Comparison of ENCODE assay signal across 9 mouse cellular contexts in genomic region chr13:52903767-52904166, GRCm38 (mm10). TPM values are rescaled to one million over a fixed set of nuclear protein-coding genes. Genes with fewer than 3 reads are reported as not detected.
DNase-seq lines count a peak whose midpoint lies in the region; ATAC-seq and TF ChIP-seq lines count a peak whose summit lies in the region.
"Had no signal": no experiment of that assay in that cellular context is flagged by ENCODE, and none has a peak within 500 bp of the region (broad histone marks: within the 10 kb centered on the region; RNA-seq: fewer than 3 reads in every experiment).

No protein-coding gene starts in this region.

- H3K4me1 ChIP-seq in hindbrain, embryonic 14.5 days (replicated peaks; ENCODE audit: control insufficient read depth, insufficient read depth, low read length) = peaks cover 16% of the 10 kb centered on the region
- H3K4me1 ChIP-seq in midbrain, postnatal 0 days (ENCODE audit: insufficient read depth, low read length) = no peaks in the 10 kb centered on the region

- 0 out of 2 replicates have a peak, but pooled peaks have one; percentile 38 for ATAC-seq in hindbrain, embryonic 14.5 days (ENCODE audit: low FRiP score)
- 0 out of 2 replicates have a peak, but pooled peaks have one; percentile 49 for ATAC-seq in midbrain, postnatal 0 days (ENCODE audit: low FRiP score)
- ATAC-seq in activated CD4-positive, CD25-positive, alpha-beta regulatory T cell, adult 4 months = no peak

- H3K9me3 ChIP-seq in hindbrain, embryonic 14.5 days (ENCODE audit: control insufficient read depth, low read length) = no peaks in the 10 kb centered on the region
- no peaks in the 10 kb centered on the region for H3K9me3 ChIP-seq in midbrain, postnatal 0 days (ENCODE audit: low read length)

- peak overlapping the region; percentile 54 for H3K27ac ChIP-seq in hindbrain, embryonic 14.5 days
- no peak overlapping the region for H3K27ac ChIP-seq in midbrain, postnatal 0 days (ENCODE audit: low read depth, low read length)
- no peak overlapping the region for H3K27ac ChIP-seq in gastrocnemius, adult 2 months

- no peak overlapping the region for H3K9ac ChIP-seq in hindbrain, embryonic 14.5 days
- H3K9ac ChIP-seq in midbrain, postnatal 0 days (replicated peaks; ENCODE audit: low read length, poor library complexity, severe bottlenecking) = no peak overlapping the region

- DNase-seq in kidney, postnatal 10 days = peak; percentile 30
- no peak for DNase-seq in kidney, adult 11 months
- DNase-seq in embryo, embryonic 9.5 days (ENCODE audit: extremely low spot score) = peak; percentile 47
- DNase-seq in hindbrain, embryonic 14.5 days (ENCODE audit: low spot score) = no peak
- DNase-seq in midbrain, postnatal 0 days (ENCODE audit: low spot score) = peak; percentile 25
- DNase-seq in gastrocnemius, adult 2 months = no peak
- DNase-seq in frontal cortex, postnatal 36 days (ENCODE audit: low spot score in 2 of 2) = no peak
- DNase-seq: kidney, postnatal 25 days had no signal

- H3K27me3 ChIP-seq in hindbrain, embryonic 14.5 days (ENCODE audit: control insufficient read depth, insufficient read depth, low read length) = no peaks in the 10 kb centered on the region
- H3K27me3 ChIP-seq in midbrain, postnatal 0 days (ENCODE audit: insufficient read depth, low read length) = no peaks in the 10 kb centered on the region

- intact Hi-C loops in gastrocnemius, adult 2 months (cut with DNase I) = no loop called here

- no peak overlapping the region for H3K4me2 ChIP-seq in hindbrain, embryonic 14.5 days (replicated peaks)
- no peak overlapping the region for H3K4me2 ChIP-seq in midbrain, postnatal 0 days (ENCODE audit: low read depth, low read length, poor library complexity, severe bottlenecking)

- peak; percentile 47 for TF ChIP-seq CTCF in midbrain, postnatal 0 days (IDR thresholded peaks at IDR 0.05)
- TF ChIP-seq CTCF in gastrocnemius, adult 2 months (IDR thresholded peaks at IDR 0.05) = no peak

- H3K4me3 ChIP-seq in hindbrain, embryonic 14.5 days (replicated peaks; ENCODE audit: low read length) = no peak overlapping the region
- no peak overlapping the region for H3K4me3 ChIP-seq in midbrain, postnatal 0 days (ENCODE audit: low read depth, low read length)
- no peak overlapping the region for H3K4me3 ChIP-seq in gastrocnemius, adult 2 months

- peaks cover 18% of the 10 kb centered on the region; the same call in 1 of the 2 replicates for H3K36me3 ChIP-seq in hindbrain, embryonic 14.5 days (replicated peaks; ENCODE audit: control insufficient read depth, insufficient read depth)
- H3K36me3 ChIP-seq in midbrain, postnatal 0 days (ENCODE audit: insufficient read depth, low read length) = peaks cover 12% of the 10 kb centered on the region

- WGBS in hindbrain, embryonic 14.5 days = 25% methylated on average over 10 of the region's 10 CpGs
- 28% methylated on average over 10 of the region's 10 CpGs for WGBS in midbrain, postnatal 0 days

RNA-seq across cellular contexts. Expression of gene Auh, which starts 25.7 kb away (rescaled TPM):
- 57.6 and 62.4 TPM in 2 replicates for polyA plus RNA-seq in hindbrain, embryonic 14.5 days (2014; fragmentation: Nextera tagmentation; extraction: Ambion mirVana)
- 33.7 and 53.9 TPM in 2 replicates for total RNA-seq in midbrain, postnatal 0 days (2014; rRNA removed)
- 55.9 and 59.6 TPM in 2 replicates for polyA plus RNA-seq in midbrain, postnatal 0 days (2015; fragmentation: Nextera tagmentation; extraction: Ambion mirVana)
- polyA plus RNA-seq in activated CD4-positive, CD25-positive, alpha-beta regulatory T cell, adult 4 months (2017; shearing (Covaris generic)) = 10 to 100 TPM; 30.0 to 34.8 TPM
- 10 to 100 TPM; 74.0 to 94.1 TPM for total RNA-seq in gastrocnemius, adult 2 months (2021)

Comparison
In these comparisons a context has a peak if more than half of its experiments do, and no peak if none do; other contexts are left out.
1. DNase-seq: peak in kidney, postnatal 10 days (single experiment), embryo, embryonic 9.5 days (single experiment) and midbrain, postnatal 0 days (single experiment); none in kidney, adult 11 months (single experiment), hindbrain, embryonic 14.5 days (single experiment), gastrocnemius, adult 2 months (single experiment) and frontal cortex, postnatal 36 days (0 of 2).